Mouse (Mus musculus): ENCODE results near the gene Gm27027.
A peak's percentile ranks its signal among the peaks of the same experiment; 100 is the strongest.

GRCm38 (mm10) chr2:93944099-93944498 lies 52.1 kb downstream of the Gm27027 start:
- peak; percentile 39 for TF ChIP-seq CTCF (IDR thresholded peaks at IDR 0.05; ENCODE audit: low read depth)
- TF ChIP-seq EP300 (IDR thresholded peaks at IDR 0.05; ENCODE audit: low read depth), result no peak

Data from liver, postnatal 0 days (tissue).